Mouse (Mus musculus) CD4-positive, CD25-positive, alpha-beta regulatory T cell, adult 2 months (primary cell): ENCODE measurements around the gene Gm21988.
A peak's percentile ranks its signal among the peaks of the same experiment; 100 is the strongest.

Source experiments
- DNase-seq: peaks from one replicate; pipeline ENCODE4 v3.0.0-alpha.2; 2012; ENCODE audit warnings: low read depth, low spot score

Gene Gm21988

DNA sequence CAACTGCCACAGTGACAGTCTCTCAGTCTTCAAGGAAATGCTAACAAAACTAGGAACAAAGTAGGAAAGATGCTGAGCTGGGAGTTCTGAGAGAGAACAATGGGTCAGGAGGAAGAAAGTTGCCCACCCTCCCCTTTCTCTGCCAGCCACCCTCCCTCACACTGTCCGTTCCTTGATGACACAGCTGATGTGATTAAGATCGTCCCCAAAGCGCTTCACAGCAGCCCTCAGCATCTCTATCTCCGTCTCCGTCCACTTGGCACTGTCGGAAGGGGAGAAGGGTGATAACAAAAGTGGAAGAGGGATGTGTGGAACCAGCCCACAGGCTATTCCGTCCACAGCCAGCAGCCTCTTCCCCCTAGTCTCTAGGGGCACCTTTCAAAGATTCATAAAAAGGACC is 2.9 kb downstream of the Gm21988 start:
- DNase-seq, result no peak

GRCm38 (mm10) chr11:70235254-70235900 is 4.3 kb downstream of the Gm21988 start:
- no peak for DNase-seq

- no peak for DNase-seq
Observed at GRCm38 (mm10) chr11:70234497-70234896, 5.1 kb downstream of the Gm21988 start.

DNA sequence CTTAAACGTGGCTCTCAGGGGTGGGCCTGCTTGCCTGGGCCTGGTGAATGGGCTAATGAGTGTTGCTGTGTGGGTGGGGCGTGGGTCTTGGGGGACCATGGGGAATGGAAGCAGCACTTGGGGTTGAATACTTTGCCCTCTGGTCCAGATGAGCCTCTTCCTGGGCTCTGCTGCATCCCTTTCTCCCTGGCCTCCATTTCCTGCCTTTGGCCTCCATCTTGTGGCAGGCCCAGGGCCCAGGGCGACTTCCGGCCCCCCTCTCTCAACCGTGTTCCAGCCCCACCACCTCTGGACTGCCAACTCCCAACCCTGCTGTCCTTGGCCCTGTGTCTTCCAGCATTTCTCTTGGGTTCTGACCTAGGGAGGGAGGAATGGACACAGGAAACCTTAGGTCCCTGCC is 5.6 kb downstream of the Gm21988 start:
- no peak for DNase-seq

GRCm38 (mm10) chr11:70233016-70233415 is 6.6 kb downstream of the Gm21988 start:
- DNase-seq, result no peak

- no peak for DNase-seq
Observed at GRCm38 (mm10) chr11:70232546-70232945, 7.1 kb downstream of the Gm21988 start.

DNA sequence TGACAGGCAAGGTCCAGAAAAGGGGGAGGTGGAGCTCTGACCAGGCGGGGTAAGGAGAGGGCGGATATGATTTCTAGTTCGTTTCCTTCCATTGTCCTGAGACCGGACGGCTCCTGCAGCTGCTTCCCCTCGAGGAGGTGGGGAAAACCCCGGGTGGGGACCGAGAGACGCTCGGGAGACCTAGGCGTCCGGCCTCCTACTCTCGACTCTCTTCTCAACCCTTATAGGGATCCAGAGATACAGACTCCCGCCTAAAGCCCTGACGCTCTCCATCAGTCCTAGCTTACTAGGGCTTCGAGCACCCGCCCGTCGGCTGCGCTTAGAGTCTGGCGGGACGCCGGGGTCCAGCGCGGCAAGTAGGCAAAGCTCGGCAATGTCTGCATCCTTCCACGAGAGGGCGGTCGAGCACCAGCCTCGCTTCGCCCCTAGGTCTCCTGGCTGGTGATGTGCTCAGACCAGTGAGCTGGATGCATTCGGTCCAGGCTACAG is 9.3 kb downstream of the Gm21988 start:
- DNase-seq, result peak; percentile 92

- DNase-seq, result peak; percentile 45
Observed at GRCm38 (mm10) chr11:70229260-70230010, 10.2 kb downstream of the Gm21988 start, which contains the start of gene Bcl6b. Gene Bcl6b (minus strand): TSS chr11:70229798.

DNA sequence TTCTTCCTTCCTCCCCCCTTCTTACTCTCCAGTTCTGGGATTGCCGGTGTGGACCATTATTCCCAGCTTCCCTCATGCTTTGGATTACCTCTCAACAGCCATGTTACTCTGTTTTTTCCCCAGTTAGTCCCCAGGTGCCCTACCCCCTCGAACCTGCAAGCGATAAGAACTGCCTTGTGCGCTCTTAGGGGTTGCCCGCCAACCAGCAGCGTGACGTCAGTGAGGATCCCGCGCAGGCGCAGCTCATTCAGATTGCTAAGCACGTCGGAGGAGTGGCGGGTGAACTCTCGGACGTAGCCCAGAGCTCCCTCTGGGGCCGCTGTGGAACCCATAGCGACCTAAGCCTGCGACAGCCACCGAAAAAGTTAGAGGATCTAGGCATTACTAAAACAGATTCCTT is 10.8 kb downstream of the Gm21988 start:
- peak; percentile 94 for DNase-seq

- DNase-seq, result no peak
Observed at GRCm38 (mm10) chr11:70227661-70228245, 11.9 kb downstream of the Gm21988 start.

DNA sequence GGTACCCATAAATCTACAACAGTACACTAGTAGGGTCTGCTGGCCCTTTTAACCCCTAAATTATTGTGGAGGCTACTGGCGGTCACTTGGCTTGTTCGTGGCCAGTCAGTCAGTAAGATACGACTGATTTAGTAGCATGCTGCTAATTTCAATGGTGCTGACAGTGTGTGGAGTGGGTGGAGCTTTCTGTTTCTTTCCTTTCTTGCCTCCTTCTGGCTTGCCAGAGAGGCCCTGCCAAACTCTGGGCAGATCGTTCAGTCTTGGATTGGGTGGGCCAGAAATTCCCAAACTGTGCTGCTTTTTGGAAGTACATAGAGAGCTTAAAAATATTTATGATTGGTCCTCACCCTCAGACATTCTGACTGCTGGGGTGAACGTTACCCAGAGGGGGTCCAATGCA is 12.5 kb downstream of the Gm21988 start:
- DNase-seq, result no peak

DNA sequence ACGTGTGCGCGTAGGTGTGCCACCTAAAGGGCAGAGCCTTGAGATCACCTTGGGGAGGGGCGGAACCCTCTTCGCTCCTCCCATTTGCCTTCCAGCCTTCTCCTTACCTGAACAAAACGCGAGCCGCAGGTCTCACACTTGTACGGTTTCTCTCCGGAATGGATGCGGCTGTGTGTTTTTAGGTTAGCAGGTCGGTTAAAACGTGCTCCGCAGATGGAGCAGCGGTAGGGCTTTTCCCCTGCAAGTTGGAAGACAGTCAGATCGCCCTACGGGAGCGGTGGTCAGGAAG is 13.1 kb downstream of the Gm21988 start:
- no peak for DNase-seq

DNA sequence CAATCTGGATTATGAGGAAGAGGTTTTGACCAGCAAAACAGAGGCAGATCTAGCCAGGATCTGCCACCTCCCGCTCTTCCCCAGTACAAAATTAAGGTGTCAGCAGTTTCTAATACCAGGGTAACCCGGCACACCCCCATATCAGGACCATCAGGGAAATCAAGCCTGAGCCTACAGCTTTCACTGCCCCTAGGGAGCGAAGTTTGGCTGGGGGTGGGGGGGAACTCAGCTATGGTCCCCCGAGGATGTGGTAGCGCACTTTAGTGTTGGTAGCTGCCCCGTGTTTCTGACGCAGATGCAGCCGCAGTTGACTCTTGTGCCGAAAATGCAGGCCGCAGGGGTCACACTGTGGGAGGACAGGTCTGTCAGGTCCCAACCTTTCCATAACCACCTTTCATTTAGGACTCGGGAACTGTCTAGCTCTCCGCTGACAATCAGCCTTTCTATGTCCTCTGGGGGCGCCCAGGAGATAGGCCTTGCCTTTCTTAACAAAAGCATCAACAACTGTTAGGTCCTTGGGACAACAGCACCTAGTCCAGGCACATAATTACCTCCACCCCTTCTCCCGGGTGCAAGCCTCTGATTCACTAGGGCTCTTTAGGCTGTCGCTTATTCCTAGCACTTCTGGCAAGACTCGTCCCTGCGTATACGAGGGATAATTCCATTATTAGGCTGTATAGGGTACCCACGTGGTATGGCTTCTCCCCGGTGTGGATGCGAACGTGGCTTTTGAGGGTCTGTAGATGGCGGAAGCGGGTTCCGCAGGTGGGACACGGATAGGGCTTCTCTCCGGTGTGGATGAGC is 13.6 kb downstream of the Gm21988 start:
- DNase-seq, result no peak

- no peak for DNase-seq
Observed at GRCm38 (mm10) chr11:70223724-70224123, 15.9 kb downstream of the Gm21988 start.

- no peak for DNase-seq
Observed at GRCm38 (mm10) chr11:70221603-70222500, 17.8 kb downstream of the Gm21988 start.

GRCm38 (mm10) chr11:70220731-70221602 is 18.7 kb downstream of the Gm21988 start, which contains the start of gene Slc16a13:
Gene Slc16a13 (minus strand): TSS chr11:70221064.
- peak; percentile 97 for DNase-seq

GRCm38 (mm10) chr11:70220323-70220722 is 19.3 kb downstream of the Gm21988 start:
- no peak for DNase-seq

GRCm38 (mm10) chr11:70219873-70220272 is 19.8 kb downstream of the Gm21988 start:
- no peak for DNase-seq

DNA sequence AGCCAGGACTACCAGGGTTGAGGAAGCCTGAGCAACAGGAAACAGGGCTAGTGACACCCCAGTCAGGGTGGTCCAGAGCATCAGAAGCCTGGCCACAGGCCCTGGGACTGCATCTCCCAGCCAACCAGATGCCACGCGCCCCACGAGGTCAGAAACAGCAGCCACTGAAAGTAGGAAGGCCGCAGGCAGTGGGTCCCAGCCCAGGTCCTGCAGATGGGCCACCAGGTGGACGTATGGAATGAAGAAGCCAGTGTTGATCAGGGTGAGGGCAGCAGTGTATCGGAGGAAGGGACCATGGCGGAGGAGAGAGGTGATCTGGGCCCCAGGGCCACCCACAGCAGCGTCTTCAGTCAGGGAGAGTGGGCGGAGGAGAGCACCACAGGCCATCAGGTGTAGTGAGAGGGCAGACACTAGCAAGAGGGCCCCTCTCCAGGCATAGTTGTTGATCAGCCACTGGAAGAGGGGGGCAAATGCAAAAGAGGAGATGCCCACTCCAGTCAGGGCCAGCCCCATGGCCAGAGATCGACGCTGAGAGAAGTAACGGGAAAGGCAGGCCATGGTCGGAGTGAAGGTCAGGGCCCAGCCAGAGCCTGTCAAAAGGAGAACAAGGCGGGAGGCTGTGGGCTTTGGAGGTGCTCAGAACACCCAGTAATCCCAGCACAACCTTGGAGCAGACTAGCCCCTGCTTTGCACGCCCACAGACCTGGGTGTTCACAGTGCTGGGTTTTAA is 20.7 kb downstream of the Gm21988 start:
- no peak for DNase-seq
